Mouse (Mus musculus): ENCODE measurements at regions not wholly inside any gene's neighbourhood (a gene's known extent, or its start where the extent isn't known, plus 50 kb on each side); places are given as distances from the start of the nearest gene placed in this dataset.
A peak's percentile ranks its signal among the peaks of the same experiment; 100 is the strongest.

- DNase-seq, result no peak
Observed at GRCm38 (mm10) chr1:182071922-182072321, 52.1 kb upstream of the Enah start.

- no peak for DNase-seq
Observed at GRCm38 (mm10) chr1:182073180-182073579, 51.4 kb upstream of the Srp9 start.

- peak; percentile 22 to 25 for DNase-seq
Observed at GRCm38 (mm10) chr1:182074265-182074664, 50.3 kb upstream of the Srp9 start.
